Mouse (Mus musculus) E14TG2a.4 (cell line): ENCODE results near the gene Ypel2.

Experiments used
- CTCF ChIP-seq: conservative IDR thresholded peaks from 2 replicates; pipeline ENCODE4 v1.5.1; 2014; ENCODE audit warnings: low read length
- NANOG ChIP-seq: IDR thresholded peaks from 2 replicates; pipeline ENCODE4 v1.6.1; 2014; ENCODE audit warnings: borderline replicate concordance, low read length, mixed read lengths

DNA sequence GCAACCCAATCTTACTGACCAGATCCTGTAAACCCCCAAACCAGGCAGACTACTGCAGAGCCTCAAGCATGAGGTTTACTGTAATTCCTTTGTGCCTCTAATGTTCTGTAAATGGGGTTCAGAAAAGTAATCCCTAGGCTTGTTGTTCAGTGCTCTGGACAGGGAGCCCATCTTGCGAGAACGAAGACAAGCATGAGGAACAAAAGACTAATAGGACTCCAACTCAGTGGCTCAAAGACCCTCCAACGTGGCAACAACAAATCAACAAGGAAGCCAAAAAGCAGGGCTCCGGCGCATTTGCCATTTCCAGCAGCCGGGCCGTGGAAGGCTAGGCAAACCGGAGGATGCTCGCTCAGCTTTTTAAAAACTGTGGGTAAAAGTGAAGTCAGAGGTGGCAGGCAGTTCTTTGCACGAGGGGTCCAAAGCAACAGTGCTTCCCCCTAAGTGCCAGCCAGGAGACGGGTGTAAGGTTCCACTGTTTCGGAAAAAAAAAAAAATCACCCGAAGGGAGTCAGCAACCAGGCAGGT is 982 bp downstream of the Ypel2 start:
- TF ChIP-seq CTCF (no peak), NANOG (no peak)
